Mouse (Mus musculus) liver, adult 2 months (tissue): Measurements from ENCODE around the gene Aicda.

Experiments
- CTCF ChIP-seq: fragments of 200-500 bp; IDR thresholded peaks from 2 replicates; pipeline ENCODE4 v1.5.1; 2011; ENCODE audit warnings: low read depth, low read length, control low read depth
- POLR2A ChIP-seq: fragments of 200-500 bp; IDR thresholded peaks from 2 replicates; pipeline ENCODE4 v1.6.1; 2011; ENCODE audit warnings: low read length, control low read depth; ENCODE audit not compliant: insufficient read depth; ENCODE audit errors: extremely low read depth

DNA sequence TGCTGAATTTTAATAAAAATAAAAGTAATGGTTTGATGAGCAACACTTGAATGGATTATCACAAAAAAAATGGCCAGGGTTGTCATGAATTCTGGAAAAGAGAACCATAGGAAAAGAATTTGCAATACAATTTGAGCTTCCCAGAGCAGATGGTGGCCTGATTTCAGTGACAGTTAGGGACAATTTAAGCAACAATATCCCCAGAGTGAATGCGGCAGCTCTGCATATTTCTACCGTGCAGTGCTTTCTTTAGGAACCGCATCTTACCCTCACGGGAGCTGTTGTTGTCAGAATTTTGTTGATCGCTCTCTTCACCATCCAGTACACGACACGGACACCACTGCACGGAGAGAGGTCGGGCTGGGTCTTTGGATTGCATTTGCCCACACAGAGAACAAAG is 14.0 kb upstream of the Aicda start:
- TF ChIP-seq POLR2A, result no peak
- no peak for TF ChIP-seq CTCF
